Mouse (Mus musculus): ENCODE results near the gene Tmem128.

Tmem128 gene

DNA sequence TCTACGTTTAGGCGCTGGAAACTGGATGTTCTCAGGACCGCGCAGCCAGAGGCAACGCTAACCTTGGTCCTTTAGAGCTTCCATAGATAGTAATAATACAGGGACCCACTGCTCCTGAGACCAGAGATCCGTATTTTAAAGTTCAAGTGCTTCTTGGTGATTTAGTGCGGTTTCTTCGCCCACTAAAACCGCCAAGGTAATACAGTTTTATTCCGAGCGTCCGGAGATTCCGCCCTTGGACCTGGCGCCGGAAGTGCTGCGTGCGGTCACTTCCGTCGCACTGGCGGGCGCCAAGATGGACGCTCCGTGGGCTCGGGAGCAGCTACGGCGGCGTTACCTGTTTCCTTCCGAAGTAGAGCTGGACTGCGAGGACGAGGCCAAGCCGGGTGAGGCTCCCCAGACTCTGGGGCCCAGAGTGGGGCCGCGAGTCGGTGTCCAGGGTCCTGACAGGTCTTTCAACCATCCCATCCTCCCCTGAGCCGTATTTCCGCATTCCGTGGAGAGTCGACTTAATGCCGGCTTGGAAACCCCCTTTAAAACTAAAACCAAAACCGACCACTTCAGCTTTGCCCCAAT, at the start of gene Tmem128:
Gene Tmem128 (plus strand): TSS at position 79 of the 576 bp plus-strand sequence.
- peak; percentile 39 for DNase-seq (ENCODE audit: low read depth, low spot score)

DNA sequence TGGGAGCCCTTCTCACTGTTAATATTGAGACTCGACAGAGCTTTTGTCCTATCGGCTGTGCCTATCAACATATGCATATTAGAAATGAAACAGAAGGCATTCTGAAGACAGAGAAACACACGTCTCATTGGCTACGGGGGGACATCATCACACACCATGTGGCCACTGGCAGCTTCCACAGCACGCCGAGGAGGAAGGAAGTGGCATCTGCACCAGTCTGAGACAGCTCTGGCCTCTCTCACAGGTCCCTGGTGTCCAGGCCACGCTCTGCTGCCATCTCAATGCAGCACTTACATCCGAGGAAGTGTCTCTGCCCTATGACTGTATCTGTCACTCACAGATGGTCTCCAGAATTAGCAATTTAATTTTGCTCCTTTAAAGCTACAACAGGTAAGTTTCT, 48.3 kb upstream of the Tmem128 start:
- DNase-seq (ENCODE audit: low read depth, low spot score) = no peak

DNA sequence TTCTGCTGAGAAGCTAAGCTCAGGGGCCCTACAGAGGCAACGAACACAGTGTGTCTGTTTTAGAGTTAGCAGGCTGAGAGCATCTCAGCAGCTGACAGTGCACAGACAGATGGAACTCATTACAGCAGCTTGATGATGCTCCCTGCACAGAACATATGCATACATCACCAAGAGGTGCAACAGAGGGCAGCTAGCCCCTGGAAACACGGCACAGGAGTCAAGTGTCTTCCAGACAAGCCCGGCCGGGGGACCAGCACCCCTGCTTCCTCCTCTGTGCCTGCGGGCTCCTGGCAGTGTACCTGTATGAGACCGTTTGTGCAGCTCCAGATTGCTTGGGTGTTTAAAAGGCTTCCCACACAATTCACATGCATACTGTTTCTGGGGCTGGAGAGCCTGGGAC, 47.0 kb upstream of the Tmem128 start:
- no peak for DNase-seq (ENCODE audit: low read depth, low spot score)

DNA sequence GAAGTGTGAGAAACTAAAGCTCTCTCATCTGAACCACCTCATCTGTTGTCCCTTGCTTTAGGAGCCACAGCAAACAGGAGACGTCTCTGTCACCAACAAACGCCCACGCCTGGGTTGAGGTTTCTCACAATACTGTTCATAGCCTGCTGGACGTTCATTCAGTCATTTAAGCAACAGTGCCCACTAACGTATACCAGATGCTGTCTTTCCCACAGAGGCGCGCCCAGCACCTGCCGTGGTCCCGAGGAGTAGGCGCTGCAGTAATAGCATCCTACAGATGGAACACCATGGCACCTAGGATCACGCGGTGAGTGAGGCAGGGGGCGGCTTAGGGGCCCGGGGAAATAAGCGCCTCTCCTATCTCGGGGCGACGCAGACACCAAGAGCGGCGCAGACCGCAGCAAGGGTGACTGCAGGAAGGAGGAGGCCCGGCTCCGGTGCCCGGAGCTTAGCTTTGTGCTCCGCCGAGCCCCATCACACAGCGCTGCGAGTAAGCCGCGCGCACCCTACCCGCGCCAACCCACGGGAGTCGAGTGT, 40.1 kb upstream of the Tmem128 start:
- no peak for DNase-seq (ENCODE audit: low read depth, low spot score)

DNA sequence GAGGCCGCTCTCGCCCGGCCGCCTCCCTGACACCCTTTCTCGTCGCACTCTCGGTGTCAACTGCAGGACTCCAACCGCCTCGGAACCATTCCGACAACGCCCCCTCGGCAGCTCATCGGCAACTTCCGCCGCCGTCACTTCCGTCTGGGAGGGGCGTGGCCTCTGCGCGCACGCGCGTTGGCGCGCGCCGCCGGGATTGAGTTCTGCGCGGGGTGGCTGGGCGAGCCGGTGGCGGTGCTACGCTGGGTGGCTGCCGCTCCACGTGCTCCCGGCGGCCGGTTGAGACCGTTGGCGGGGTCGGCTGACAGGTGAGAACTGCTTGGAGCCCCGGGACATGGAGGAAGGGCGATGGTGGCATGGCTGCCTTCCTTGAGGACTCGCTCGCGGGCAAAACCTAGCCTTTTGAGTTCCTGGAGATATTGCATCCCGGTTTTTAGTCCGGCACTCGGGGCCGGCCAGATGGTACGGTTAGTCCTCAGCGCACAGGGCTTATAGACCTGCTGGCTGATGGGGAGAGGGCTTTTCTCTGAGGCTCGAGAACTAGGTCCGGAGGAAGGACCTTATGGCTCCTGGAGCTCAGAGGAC, 39.6 kb upstream of the Tmem128 start, which contains the start of the genes Zbtb49 and Lyar:
Gene Zbtb49 (minus strand): TSS at position 130 of the 585 bp plus-strand sequence.
Gene Lyar (plus strand): TSS at position 143 of the 585 bp plus-strand sequence.
- peak; percentile 73 for DNase-seq (ENCODE audit: low read depth, low spot score)

DNA sequence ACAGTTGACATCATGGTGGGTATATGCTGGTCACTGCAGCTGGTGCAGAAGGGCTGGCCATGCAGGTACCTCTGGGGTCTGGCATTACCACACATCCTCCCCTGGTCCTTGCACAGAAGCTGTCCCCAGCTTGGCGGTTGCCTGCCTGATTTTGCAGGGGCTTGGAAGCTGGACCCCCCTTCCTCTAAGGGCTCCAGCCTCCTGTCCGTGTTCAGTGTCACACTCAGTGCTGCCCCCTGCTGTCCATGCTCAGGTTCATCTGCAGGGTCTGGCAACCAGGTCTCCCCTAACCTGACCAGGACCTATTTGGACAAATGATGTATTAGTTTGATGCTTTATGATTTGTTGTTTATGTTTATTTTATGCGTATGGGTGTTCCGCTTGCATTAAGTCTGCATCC, 24.6 kb upstream of the Tmem128 start:
- no peak for DNase-seq (ENCODE audit: low read depth, low spot score)

DNA sequence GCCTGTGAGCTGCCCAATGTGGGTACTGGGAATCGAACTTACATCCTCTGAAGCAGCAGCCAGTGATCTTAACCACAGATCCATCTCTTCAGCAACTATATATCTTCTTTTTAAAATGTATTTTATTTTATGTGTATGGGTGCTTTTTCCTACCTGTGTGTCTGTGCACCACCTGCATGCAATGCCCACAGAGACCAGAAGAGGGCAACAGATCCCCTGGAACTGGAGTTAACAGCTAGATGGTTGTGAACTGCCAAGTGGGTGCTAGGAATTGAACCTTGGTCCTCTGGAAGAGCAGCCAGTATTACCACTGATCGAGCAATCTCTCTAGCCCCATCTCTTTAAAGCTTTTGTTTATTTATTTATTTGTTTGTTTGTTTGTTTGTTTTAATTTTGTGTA, 23.4 kb upstream of the Tmem128 start:
- no peak for DNase-seq (ENCODE audit: low read depth, low spot score)

DNA sequence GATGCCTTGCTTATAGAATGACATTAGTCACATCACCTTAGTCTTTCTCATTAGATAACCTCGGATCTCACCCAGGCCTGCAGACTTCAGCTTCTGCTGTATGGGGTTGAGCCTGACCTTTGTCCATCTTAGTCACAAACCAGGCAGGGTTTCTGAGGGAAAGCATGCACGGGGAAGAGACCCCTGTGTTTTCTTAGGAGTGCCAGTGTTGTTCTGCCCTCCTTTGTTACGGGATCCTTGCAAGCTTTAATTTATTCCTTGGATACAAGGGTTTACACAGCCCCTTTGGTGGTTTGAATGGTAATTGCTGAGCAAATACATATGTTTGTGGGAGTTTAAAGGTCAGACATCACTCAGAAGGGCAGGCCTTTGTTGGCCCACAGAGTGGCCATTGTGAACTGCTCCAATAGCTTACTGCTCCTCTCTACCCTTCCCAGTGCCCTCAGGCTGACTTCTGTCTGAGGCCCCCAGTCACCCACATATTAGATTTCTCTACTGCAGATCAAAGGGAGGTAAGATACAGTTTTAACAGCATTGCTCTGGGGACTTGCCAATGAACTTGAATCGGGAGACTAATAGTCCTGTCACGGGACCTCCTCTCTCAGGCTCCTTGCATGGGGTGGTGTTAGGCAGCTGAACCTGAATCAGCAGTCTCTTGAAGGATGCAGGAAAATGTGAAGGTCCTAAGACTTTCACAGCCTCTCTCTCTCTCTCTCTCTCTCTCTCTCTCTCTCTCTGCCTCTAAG, 19.1 kb upstream of the Tmem128 start:
- DNase-seq (ENCODE audit: low read depth, low spot score) = no peak

DNA sequence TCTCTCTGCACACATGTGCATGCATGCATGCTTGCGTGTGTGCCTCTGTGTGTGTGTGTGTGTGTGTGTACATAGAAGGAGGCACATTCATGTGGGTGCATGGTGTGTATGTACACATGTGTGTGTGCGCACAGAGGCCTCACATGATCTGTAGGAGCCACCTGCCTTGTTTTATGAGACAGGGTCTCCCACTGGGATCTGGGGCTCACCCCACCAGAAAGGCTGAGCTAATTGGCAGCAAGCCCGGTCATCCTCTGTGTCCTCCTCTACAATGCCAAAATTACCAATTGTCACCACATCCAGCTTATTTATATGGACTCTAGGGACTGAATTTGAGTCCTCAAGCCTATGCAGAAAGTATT, 18.5 kb upstream of the Tmem128 start:
- no peak for DNase-seq (ENCODE audit: low read depth, low spot score)

DNA sequence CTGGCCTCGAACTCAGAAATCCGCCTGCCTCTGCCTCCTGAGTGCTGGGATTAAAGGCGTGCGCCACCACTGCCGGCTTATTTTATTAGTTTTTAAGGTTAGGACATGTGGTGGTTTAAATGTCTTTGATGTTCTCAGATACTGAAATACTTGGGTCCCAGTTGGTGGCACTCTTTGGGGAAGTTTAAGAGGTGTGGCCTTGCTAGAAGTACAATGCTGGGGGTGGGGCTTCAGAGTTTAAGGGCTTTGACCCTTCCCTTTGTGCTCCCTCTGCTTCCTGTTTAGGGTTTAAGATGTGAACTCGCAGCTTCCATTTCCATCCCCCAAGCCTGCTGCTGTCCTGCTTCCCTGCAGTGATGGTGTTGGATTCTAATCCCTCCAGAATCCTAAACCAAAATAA, 18.0 kb upstream of the Tmem128 start:
- DNase-seq (ENCODE audit: low read depth, low spot score) = no peak

DNA sequence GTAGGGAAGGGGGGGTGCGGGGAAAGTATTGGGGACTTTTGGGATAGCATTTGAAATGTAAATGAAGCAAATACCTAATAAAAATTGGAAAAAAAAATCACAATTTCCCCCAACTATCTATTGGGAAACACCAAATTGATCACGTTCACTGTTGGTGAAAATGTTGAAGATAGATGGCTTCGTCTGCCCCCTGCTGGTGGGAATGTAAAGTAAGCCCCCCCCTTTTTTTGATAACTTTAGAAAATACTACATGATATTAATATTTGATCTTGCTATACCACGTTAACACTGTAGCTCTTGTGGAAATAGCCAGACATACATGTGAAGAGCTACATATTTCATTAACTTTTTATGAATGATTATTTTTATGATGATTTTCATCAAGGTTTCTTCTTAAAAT, 4.8 kb upstream of the Tmem128 start:
- no peak for DNase-seq (ENCODE audit: low read depth, low spot score)

DNA sequence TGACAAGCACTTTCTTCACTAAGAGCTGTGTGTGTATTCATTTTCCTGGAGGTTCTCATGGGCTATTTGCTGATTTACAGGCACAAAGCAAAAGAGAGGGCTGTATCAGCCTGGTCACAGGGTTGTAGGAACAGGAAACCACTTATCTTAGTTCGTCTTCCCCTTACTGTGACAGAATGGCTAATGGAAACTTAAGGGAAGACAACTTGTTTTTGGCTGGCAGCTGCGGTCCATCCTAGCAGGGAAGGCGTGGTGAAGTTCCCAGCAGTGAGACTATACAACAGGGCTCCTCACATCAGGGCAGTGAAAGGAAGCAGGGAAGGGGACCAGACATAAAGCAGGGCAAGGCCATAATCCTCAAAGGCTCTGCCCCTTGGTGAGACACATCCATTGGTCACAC, 4.3 kb upstream of the Tmem128 start:
- DNase-seq (ENCODE audit: low read depth, low spot score) = no peak

DNA sequence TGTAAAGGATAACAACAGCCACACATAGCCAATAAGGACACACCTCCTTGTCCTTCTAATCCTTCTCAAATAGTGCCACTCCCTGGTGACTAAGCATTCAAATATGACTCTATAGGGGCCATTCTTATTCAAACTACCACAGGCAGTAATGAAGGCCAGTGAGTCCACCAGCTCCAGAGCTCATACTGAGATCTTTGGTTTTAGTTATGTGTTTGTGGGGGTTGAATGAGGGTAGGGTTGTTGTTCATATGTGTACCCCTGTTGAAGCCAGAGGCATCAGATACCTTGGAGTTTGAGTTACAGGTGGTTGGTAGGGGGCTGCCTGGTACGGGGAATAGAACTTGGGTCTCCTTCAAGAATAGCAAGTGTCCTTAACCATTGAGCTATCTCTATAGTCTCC, 3.4 kb upstream of the Tmem128 start:
- no peak for DNase-seq (ENCODE audit: low read depth, low spot score)

DNA sequence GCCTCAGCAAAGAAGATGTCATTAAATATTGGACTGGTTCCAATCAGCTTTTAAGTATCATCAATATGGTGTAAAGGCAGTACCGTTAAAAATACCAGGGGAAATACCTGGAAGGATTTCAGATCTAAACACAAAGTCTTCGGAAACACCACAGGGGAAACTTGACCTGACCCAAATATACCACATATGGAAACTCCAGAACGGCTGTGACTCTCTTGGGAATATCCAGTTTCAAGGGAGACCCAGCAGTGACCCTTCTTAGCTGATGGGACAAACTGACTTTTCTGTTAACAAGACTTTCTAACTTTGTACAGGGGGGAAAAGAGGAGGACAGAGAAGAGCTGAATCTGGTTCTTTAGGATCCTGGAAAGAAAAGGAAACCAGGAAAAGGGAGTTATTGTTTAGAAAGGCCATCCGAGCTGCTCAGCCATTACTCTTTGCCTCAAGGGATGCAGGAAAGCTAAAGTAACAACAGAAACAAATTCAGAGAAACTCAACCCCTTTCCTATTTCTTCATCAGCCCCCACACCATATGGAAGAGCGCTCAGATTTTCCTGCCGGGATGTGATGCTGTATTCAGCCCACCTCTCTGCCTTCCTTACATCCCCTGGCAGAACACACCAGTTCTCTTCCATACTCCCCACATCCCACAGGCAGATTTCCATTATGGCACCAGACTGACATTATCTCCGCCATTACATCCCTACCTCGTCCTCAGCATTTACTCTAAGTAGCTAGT, 1.8 kb upstream of the Tmem128 start:
- DNase-seq (ENCODE audit: low read depth, low spot score) = no peak

DNA sequence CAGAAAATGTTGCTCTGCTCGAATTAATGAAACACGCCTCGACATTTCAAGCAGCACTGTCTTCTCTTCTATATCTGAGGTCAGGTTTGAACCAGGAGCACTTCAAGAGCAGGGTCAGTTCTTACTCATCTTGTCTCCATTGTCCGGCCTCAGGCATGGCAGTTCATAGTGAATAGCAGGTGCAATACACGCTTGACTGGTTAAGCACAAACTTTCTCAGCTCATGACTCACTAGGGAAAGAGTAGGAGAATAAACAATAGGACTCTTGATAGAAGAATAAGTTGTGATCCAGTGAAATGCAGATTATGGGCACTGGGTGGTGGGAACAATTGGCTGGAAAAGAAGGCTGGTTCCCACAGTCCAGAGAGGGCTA, 1.2 kb upstream of the Tmem128 start:
- DNase-seq (ENCODE audit: low read depth, low spot score) = no peak

DNA sequence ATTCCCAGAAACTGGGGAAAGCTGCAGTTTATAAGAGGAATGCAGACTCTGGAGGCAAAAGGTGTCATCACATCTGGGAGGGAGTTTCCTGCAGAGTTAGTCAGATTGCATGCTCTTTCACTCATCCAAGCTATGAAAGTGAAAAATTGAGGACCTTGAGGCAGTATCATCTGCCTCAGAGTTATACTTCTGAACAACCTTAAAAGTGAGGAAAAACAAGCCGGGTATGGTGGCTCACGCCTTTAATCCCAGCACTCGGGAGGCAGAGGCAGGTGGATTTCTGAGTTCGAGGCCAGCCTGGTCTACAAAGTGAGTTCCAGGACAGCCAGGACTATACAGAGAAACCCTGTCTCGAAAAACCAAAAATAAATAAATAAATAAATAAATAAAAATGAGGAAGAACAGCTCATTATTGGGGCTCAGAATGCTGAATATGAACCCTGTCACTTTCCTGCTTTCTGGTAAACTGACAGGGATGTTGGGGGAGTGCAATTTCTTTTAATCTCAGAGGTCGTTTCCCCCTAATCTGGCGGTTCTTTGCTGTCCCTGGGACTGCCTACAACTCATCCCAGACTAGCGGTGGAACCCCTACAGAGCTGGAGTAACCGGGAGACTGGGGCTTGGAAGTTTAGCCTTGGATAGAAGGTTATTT, 404 bp upstream of the Tmem128 start:
- DNase-seq (ENCODE audit: low read depth, low spot score) = peak; percentile 1

DNA sequence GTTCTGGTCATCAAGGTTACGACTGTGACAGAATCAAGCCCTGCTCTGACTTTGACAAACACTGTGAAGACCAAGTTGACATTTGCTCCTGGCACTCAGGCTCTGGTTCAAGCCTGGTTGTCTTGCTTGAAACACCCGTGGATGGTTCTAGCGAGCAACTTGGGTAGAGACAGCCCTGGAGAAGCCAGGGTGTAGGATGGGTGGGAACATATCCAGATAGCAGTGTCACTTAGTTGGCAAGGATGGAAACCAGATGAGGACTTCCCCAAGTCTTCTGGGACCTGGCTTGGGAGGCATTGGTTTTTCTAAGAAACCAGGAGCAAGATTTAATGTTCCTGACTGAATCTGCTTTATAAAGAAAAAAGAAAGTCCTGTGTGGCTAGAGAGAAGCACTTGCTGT, 11.0 kb downstream of the Tmem128 start:
- DNase-seq (ENCODE audit: low read depth, low spot score) = no peak

DNA sequence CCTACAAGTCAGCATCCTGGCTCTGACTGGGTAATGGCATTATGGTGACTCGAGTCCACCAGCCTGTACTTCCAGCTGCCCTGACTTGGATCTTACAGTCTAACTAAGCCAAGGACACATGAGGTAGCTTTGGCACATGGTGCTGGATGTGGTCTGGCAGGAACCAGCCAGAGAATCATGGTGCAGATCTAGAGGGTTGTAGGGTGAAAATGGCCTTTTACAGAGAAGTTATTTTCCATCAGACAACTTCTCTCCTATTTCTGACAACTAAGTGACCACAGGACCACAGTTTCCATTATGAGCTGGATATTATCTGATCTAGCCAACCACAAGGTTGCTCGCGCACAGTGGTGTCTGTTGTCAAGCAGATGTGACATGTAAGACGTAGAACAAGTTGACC, 13.8 kb downstream of the Tmem128 start:
- no peak for DNase-seq (ENCODE audit: low read depth, low spot score)

DNA sequence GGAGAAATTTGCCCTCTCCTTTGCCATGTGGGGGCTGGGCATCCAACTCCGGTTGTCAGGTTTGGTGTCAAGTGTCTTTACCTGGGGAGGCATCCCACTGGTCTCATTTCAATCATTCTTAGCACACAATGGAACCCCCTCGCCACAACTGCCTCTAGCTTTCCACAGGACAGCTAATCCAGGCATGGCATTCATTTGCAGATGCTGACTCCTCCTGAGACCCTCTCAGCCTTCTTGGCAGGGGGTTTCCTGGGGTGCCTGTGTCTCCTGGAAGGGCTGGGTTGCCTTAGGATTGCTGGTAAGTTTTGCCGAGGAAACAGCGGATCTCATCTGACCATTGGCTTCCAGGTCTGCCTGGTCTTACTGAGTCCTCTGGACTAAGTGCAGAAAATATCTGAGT, 15.8 kb downstream of the Tmem128 start, which contains the start of gene Otop1:
Gene Otop1 (plus strand): TSS at position 202 of the 400 bp plus-strand sequence.
- DNase-seq (ENCODE audit: low read depth, low spot score) = no peak

DNA sequence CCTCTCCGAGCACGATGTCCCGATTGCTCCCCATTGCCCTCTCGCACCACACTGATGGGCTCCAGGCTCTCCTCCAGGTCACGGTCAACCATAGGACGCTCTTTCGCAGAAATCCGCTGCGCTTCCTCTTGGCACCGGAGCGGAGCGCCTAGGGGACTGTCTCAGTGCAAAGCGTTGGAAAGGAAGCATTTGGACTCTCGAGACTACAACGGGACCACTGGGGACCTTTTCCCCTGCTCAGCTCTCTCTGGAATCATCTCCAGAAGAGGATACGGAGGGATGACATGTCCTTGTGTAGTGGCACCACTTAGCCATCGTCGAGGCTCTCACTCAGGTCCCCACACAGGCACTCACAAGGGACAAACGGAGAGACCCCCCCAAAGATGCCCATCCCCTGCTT, 16.5 kb downstream of the Tmem128 start:
- no peak for DNase-seq (ENCODE audit: low read depth, low spot score)

DNA sequence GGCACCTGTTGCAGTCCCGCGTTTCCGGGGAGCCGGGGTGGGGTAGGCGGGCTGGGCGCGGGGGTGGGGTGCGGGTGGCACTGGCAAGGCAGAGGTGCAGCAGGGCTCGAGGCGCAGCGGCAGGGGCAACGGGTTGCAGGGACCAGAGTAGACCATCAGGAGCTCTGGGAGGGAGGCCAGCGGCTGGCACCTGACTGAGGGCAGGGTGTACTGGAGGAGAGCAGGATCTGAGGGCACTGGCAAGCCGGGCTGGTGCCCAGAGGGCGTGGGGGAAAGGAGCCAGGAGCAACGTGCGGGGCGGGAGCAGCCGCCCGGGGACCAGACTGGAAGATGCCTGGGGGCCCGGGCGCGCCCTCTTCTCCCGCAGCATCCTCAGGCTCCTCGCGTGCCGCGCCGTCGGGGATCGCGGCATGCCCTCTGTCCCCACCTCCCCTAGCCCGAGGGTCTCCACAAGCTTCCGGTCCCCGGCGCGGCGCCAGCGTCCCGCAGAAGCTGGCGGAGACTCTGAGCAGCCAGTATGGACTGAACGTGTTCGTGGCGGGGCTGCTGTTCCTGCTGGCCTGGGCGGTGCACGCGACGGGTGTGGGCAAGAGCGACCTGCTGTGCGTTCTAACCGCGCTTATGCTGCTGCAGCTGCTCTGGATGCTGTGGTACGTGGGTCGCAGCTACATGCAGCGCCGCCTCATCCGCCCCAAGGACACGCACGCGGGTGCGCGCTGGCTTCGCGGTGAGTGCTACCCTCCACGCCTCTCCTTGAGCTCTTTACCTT, 17.3 kb downstream of the Tmem128 start:
- DNase-seq (ENCODE audit: low read depth, low spot score) = no peak
